Mouse (Mus musculus) layer of hippocampus, postnatal 14 days (tissue): ENCODE results near the gene Trappc6b. TPM values are rescaled to one million over a fixed set of nuclear protein-coding genes. Genes with fewer than 3 reads are reported as not detected.

Experiments used
- total RNA-seq, 2 experiments: library from RNA; stranded (reverse); gene quantifications; 2 replicates each; pipeline ENCODE4 v1.2.3; 2021

Trappc6b gene
- total RNA-seq, 2 experiments from 2014 or later = 104 to 119 TPM

Other genes with a start within 250 kb of the Trappc6b start
- gene Sec23a, start 49.5 kb downstream of the Trappc6b start, total RNA-seq = 100 to 1,000 TPM; 108 to 113 TPM
- gene Gemin2, start 48.1 kb downstream of the Trappc6b start, total RNA-seq = 1 to 10 TPM; 7.0 to 8.2 TPM
- gene Pnn, start 5.4 kb upstream of the Trappc6b start, total RNA-seq = 10 to 100 TPM; 57.6 to 68.9 TPM
- 10 to 100 TPM; 44.1 to 48.1 TPM for gene Mia2, start 34.3 kb upstream of the Trappc6b start, total RNA-seq
- 10 to 100 TPM; 32.3 to 34.0 TPM for gene Fbxo33, start 158.3 kb upstream of the Trappc6b start, total RNA-seq